Mouse (Mus musculus): Measurements from ENCODE around the gene Neil3. TPM values are rescaled to one million over a fixed set of nuclear protein-coding genes. Genes with fewer than 3 reads are reported as not detected.

Neil3 gene
- polyA plus RNA-seq, 1 experiment from 2014 or later: 28.8 TPM

Other genes with a start within 250 kb of the Neil3 start
- 23.9 and 24.9 TPM in 2 replicates for gene Aga, start 127.3 kb downstream of the Neil3 start, polyA plus RNA-seq (2016; fragmentation: Nextera tagmentation; extraction: Ambion mirVana)